Comparison of ENCODE assay signal across 27 mouse cellular contexts in the genomic region with DNA sequence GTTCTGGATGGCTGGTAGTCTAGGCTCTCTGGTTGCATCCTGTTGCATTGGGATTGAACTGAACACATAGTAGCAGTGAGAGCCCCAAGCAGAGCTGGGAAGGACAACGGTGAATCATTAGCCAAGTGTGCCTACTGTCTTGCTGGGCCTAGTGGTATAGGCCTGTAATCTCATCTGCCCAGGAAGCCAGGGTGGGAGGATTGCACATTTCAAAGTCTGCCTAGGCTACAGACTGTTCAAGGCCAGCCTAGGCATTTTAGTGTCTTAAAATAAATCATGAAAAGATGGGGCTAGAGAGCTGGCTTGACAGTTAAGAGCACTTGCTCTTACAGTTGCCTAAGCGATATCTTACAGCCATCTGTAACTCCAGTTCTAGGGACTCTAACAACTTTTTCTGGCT. TPM values are rescaled to one million over a fixed set of nuclear protein-coding genes. Genes with fewer than 3 reads are reported as not detected.
"Had no signal": no experiment of that assay in that cellular context is flagged by ENCODE, and none has a peak within 500 bp of the region (broad histone marks: within the 10 kb centered on the region; RNA-seq: fewer than 3 reads in every experiment).

No protein-coding gene starts in this region.

- H3K27ac ChIP-seq: heart, embryonic 10.5 days; heart, embryonic 13.5 days; heart, embryonic 15.5 days; hindbrain, embryonic 13.5 days; hindbrain, embryonic 15.5 days; hindbrain, postnatal 0 days; limb, embryonic 13.5 days; limb, embryonic 15.5 days; liver, embryonic 12.5 days; liver, embryonic 14.5 days had no signal

- H3K4me3 ChIP-seq: heart, embryonic 10.5 days; heart, embryonic 13.5 days; heart, embryonic 15.5 days; hindbrain, embryonic 13.5 days; hindbrain, embryonic 15.5 days; limb, embryonic 13.5 days; limb, embryonic 15.5 days; liver, embryonic 12.5 days had no signal

- H3K27me3 ChIP-seq: heart, embryonic 13.5 days; heart, embryonic 15.5 days; hindbrain, embryonic 13.5 days; hindbrain, embryonic 15.5 days; limb, embryonic 13.5 days; limb, embryonic 15.5 days; liver, embryonic 12.5 days had no signal

- ATAC-seq: hindbrain, postnatal 0 days; intestine, embryonic 16.5 days; liver, embryonic 12.5 days had no signal

- H3K4me1 ChIP-seq: heart, embryonic 10.5 days; heart, embryonic 13.5 days; heart, embryonic 15.5 days; hindbrain, embryonic 13.5 days; hindbrain, embryonic 15.5 days; limb, embryonic 15.5 days; liver, embryonic 12.5 days had no signal

- H3K9ac ChIP-seq: heart, embryonic 13.5 days; heart, embryonic 15.5 days; hindbrain, embryonic 13.5 days; hindbrain, embryonic 15.5 days; limb, embryonic 13.5 days; limb, embryonic 15.5 days; liver, embryonic 12.5 days; liver, embryonic 14.5 days had no signal

- H3K9me3 ChIP-seq: heart, embryonic 10.5 days; heart, embryonic 13.5 days; heart, embryonic 15.5 days; hindbrain, embryonic 13.5 days; hindbrain, embryonic 15.5 days; limb, embryonic 13.5 days; limb, embryonic 15.5 days; liver, embryonic 12.5 days had no signal

- DNase-seq: gastrocnemius, postnatal 14 days; gastrocnemius, postnatal 36 days; heart, adult 18-20 months; heart, postnatal 14 days; heart, postnatal 36 days; kidney, adult 11 months; kidney, adult 2 months; kidney, adult 9 months; kidney, postnatal 10 days; kidney, postnatal 36 days; layer of hippocampus, adult 9-11 months; layer of hippocampus, postnatal 36 days; left cerebral cortex, postnatal 4 days; lung, adult 18-20 months had no signal

- H3K36me3 ChIP-seq: liver, embryonic 12.5 days had no signal

- H3K4me2 ChIP-seq: heart, embryonic 13.5 days; heart, embryonic 15.5 days; hindbrain, embryonic 13.5 days; hindbrain, embryonic 15.5 days; limb, embryonic 13.5 days; limb, embryonic 15.5 days; liver, embryonic 12.5 days had no signal

RNA-seq across cellular contexts. Expression of a gene that starts 57.4 kb away (rescaled TPM):
- total RNA-seq: hematopoietic stem cell, adult 5-6 weeks had no signal
- polyA plus RNA-seq: liver, embryonic 16.5 days had no signal
